Mouse (Mus musculus): ENCODE data around the gene Irf2. TPM values are rescaled to one million over a fixed set of nuclear protein-coding genes. Genes with fewer than 3 reads are reported as not detected.

Irf2 gene
- polyA plus RNA-seq, 1 experiment from 2014 or later: 13.7 TPM

DNA sequence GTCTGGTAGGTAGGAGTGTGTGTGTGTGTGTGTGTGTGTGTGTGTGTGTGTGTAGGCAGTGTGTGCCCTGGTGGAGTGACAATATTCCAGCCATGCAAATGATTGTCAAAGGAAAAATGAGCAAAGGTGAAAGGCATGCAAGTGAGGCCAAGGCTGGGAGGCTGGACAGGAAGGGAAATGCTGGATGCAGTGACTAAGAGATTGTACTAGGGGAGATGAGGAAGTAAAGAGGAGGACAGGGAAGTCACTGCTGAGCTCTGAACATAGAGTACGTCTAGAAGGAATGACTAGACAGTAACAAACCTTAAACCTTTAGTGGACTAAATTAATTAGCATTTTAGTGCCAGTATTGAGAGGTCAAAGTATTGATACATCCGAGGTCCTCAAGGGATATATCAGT lies 53.1 kb downstream of the Irf2 start:
- no peaks in the 10 kb centered on the region for H3K27me3 ChIP-seq
- no peaks in the 10 kb centered on the region for H3K9me3 ChIP-seq (replicated peaks)
- no peaks in the 10 kb centered on the region for H3K4me1 ChIP-seq
- no peak overlapping the region for H3K27ac ChIP-seq
- no peak overlapping the region for H3K9ac ChIP-seq
- no peaks in the 10 kb centered on the region; the same call in 1 of the 2 replicates for H3K36me3 ChIP-seq (ENCODE audit: poor library complexity, severe bottlenecking)
- no peak for ATAC-seq
- WGBS: 85% methylated on average over 2 of the region's 2 CpGs
- H3K4me2 ChIP-seq: no peak overlapping the region
- no peak overlapping the region for H3K4me3 ChIP-seq

GRCm38 (mm10) chr8:46793248-46793647 lies 53.7 kb downstream of the Irf2 start:
- WGBS: 97% methylated on average over 14 of the region's 14 CpGs

DNA sequence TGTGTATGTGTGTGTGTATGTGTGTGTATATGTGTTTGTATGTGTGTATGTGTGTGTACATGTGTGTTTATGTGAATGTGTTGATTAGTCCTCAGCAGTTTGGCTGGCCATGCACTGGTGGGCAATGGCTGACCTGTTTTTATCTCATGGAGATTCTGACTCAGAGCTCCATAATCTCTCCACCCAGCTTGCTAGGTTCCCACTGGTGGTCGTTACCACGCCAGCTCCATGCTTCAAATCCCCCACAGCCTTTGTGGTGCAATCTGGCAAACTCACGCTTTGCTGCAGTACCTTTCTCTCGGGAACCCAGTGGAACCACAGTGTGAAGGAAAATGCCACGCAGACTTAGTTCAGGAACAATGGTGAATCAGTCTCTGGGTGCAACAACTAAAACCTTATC lies 54.8 kb downstream of the Irf2 start:
- no peak overlapping the region for H3K27ac ChIP-seq
- H3K9me3 ChIP-seq (replicated peaks): no peaks in the 10 kb centered on the region
- no peaks in the 10 kb centered on the region for H3K4me1 ChIP-seq
- 90% methylated on average over 5 of the region's 5 CpGs for WGBS
- H3K27me3 ChIP-seq: no peaks in the 10 kb centered on the region
- no peak overlapping the region for H3K4me2 ChIP-seq
- no peak overlapping the region for H3K4me3 ChIP-seq
- no peak overlapping the region for H3K9ac ChIP-seq
- no peaks in the 10 kb centered on the region; the same call in 1 of the 2 replicates for H3K36me3 ChIP-seq (ENCODE audit: poor library complexity, severe bottlenecking)
- ATAC-seq: no peak

More at GRCm38 (mm10) chr8:46793248-46793647, 53.7 kb downstream of the Irf2 start:
- Histone ChIP-seq H3K4me2 (no peak overlapping the region), H3K27me3 (no peaks in the 10 kb centered on the region), H3K27ac (no peak overlapping the region), H3K4me1 (no peaks in the 10 kb centered on the region), H3K9ac (no peak overlapping the region), H3K36me3 (ENCODE audit: poor library complexity, severe bottlenecking) (no peaks in the 10 kb centered on the region; the same call in 1 of the 2 replicates), H3K9me3 (replicated peaks) (no peaks in the 10 kb centered on the region), H3K4me3 (no peak overlapping the region)
- ATAC-seq: no peak

DNA sequence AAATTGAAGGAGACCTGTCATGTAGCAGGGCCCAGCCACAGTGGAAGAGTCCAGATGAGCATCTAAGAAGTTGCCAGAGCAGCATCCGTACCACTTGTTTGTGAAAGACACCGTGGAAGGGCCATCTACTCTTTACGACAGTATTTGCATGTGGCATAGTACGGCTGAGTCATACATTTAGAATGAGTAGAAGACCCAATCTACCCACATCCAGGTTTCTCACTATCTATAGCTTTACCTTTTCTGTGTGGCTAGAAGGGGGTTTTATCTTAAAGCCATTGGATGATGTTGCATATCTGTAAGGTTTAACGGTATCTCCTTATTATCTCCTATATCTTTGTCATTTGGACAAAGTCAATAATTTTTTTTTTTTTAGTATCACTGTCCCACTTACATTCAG lies 59.7 kb downstream of the Irf2 start:
- Histone ChIP-seq H3K4me3 (no peak overlapping the region), H3K9ac (no peak overlapping the region), H3K4me1 (no peaks in the 10 kb centered on the region), H3K27me3 (no peaks in the 10 kb centered on the region), H3K9me3 (replicated peaks) (no peaks in the 10 kb centered on the region), H3K4me2 (no peak overlapping the region), H3K27ac (no peak overlapping the region), H3K36me3 (ENCODE audit: poor library complexity, severe bottlenecking) (no peaks in the 10 kb centered on the region; the same call in 1 of the 2 replicates)
- no peak for ATAC-seq
- WGBS: 98% methylated on average over 5 of the region's 5 CpGs

- Histone ChIP-seq H3K27ac (no peak overlapping the region), H3K36me3 (ENCODE audit: poor library complexity, severe bottlenecking) (no peaks in the 10 kb centered on the region; the same call in 1 of the 2 replicates), H3K4me3 (no peak overlapping the region), H3K9me3 (replicated peaks) (no peaks in the 10 kb centered on the region), H3K4me1 (no peaks in the 10 kb centered on the region), H3K9ac (no peak overlapping the region), H3K27me3 (no peaks in the 10 kb centered on the region), H3K4me2 (no peak overlapping the region)
- 90% methylated on average over 2 of the region's 2 CpGs for WGBS
- no peak for ATAC-seq
Observed at GRCm38 (mm10) chr8:46799706-46800105, 60.2 kb downstream of the Irf2 start.

GRCm38 (mm10) chr8:46801153-46801684 lies 61.7 kb downstream of the Irf2 start:
- peaks cover 2% of the 10 kb centered on the region; the same call in 1 of the 2 replicates for H3K36me3 ChIP-seq (ENCODE audit: poor library complexity, severe bottlenecking)
- no peaks in the 10 kb centered on the region for H3K27me3 ChIP-seq
- H3K9me3 ChIP-seq (replicated peaks): no peaks in the 10 kb centered on the region
- H3K4me1 ChIP-seq: no peaks in the 10 kb centered on the region
- no peak overlapping the region for H3K9ac ChIP-seq
- no peak overlapping the region for H3K4me3 ChIP-seq
- no peak for ATAC-seq
- H3K4me2 ChIP-seq: no peak overlapping the region
- H3K27ac ChIP-seq: no peak overlapping the region
- WGBS: 92% methylated on average over 1 of the region's 1 CpGs

DNA sequence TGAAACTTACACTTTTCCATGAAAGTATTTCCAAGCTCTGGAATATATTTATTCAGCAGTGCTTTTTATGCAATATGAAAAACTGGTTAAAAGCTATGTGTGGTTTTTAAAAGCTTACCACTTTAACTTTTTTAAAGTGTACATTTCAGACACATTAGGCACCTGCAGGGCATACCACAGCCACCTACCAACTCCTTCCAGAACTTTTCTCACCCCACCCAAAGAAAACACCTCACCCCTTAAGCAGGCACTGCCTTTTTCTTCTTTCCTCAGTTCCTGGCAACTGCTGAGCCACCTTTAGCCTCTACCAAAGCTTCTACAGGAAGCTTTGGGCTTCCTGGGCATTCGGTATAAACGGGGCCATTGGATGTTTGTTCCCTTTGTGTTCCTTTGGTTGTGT lies 62.5 kb downstream of the Irf2 start:
- Histone ChIP-seq H3K27ac (no peak overlapping the region), H3K9ac (no peak overlapping the region), H3K27me3 (no peaks in the 10 kb centered on the region), H3K4me2 (no peak overlapping the region), H3K9me3 (replicated peaks) (no peaks in the 10 kb centered on the region), H3K4me1 (no peaks in the 10 kb centered on the region), H3K36me3 (ENCODE audit: poor library complexity, severe bottlenecking) (peaks cover 10% of the 10 kb centered on the region), H3K4me3 (no peak overlapping the region)
- 95% methylated on average over 2 of the region's 2 CpGs for WGBS
- no peak for ATAC-seq

DNA sequence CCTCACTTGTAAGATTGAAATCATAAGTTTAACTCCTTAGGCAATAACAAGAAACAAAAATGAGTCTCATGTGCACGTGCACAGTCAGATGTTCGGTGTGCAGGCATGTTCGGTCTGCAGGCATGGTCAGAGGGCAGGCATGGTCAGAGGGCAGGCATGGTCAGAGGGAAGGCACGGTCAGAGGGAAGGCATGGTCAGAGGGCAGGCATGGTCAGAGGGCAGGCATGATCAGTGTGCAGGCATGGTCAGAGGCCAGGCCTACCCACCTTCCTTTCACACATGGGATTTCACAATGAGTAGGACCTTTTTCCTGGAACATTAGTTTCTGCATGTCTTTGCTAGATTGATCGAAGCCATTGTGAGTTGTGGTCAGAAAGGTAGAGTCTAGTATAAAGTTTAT lies 65.2 kb downstream of the Irf2 start:
- no peaks in the 10 kb centered on the region for H3K9me3 ChIP-seq (replicated peaks)
- no peak overlapping the region for H3K4me3 ChIP-seq
- H3K4me2 ChIP-seq: no peak overlapping the region
- no peaks in the 10 kb centered on the region for H3K27me3 ChIP-seq
- no peak overlapping the region for H3K27ac ChIP-seq
- no peaks in the 10 kb centered on the region for H3K4me1 ChIP-seq
- WGBS: 95% methylated on average over 5 of the region's 5 CpGs
- no peak for ATAC-seq
- no peak overlapping the region for H3K9ac ChIP-seq
- peaks cover 24% of the 10 kb centered on the region for H3K36me3 ChIP-seq (ENCODE audit: poor library complexity, severe bottlenecking)

DNA sequence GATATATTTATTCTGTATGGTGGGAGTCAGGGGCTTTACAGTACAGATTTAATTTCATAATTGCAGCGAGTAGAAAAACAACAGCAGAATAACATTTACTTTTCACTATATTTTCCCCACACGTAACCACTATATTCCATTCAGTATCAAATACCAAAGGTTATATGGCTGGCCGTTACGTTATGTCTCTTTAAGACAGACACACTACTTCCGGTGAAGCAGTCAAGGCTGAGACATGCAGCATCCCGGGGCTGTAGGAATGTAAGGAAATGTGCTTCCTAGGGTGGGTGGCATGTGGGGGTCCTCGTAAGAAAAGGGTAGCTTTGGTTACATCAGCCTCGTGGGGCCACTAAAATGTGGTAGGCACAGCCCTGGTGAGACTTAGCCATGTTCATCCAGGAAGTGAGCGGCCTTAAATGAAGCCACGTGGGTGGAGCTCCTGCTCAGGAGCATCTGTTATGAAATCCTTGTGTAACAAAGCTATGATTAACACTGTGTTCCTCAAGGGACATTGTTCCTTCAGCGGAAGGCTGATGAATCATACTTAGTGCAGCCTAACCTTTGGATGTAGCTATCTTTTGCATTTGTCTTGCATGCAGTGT lies 71.6 kb downstream of the Irf2 start:
- H3K4me2 ChIP-seq: no peak overlapping the region
- WGBS: 88% methylated on average over 11 of the region's 11 CpGs
- peaks cover 23% of the 10 kb centered on the region for H3K36me3 ChIP-seq (ENCODE audit: poor library complexity, severe bottlenecking)

GRCm38 (mm10) chr8:46811944-46812343 lies 72.4 kb downstream of the Irf2 start:
- H3K4me1 ChIP-seq: no peaks in the 10 kb centered on the region
- H3K4me3 ChIP-seq: no peak overlapping the region
- ATAC-seq: no peak
- no peak overlapping the region for H3K4me2 ChIP-seq
- H3K9ac ChIP-seq: no peak overlapping the region
- WGBS: 96% methylated on average over 2 of the region's 2 CpGs
- H3K27ac ChIP-seq: no peak overlapping the region
- H3K27me3 ChIP-seq: no peaks in the 10 kb centered on the region
- peaks cover 15% of the 10 kb centered on the region for H3K36me3 ChIP-seq (ENCODE audit: poor library complexity, severe bottlenecking)
- H3K9me3 ChIP-seq (replicated peaks): no peaks in the 10 kb centered on the region

More for the DNA sequence above, 71.6 kb downstream of the Irf2 start:
- Histone ChIP-seq H3K27me3 (no peaks in the 10 kb centered on the region), H3K4me3 (no peak overlapping the region), H3K9ac (no peak overlapping the region), H3K9me3 (replicated peaks) (no peaks in the 10 kb centered on the region), H3K27ac (no peak overlapping the region), H3K4me1 (no peaks in the 10 kb centered on the region)
- no peak for ATAC-seq

- Histone ChIP-seq H3K27ac (no peak overlapping the region), H3K4me3 (no peak overlapping the region), H3K27me3 (no peaks in the 10 kb centered on the region), H3K36me3 (ENCODE audit: poor library complexity, severe bottlenecking) (peaks cover 5% of the 10 kb centered on the region), H3K9me3 (replicated peaks) (no peaks in the 10 kb centered on the region), H3K4me1 (no peaks in the 10 kb centered on the region), H3K4me2 (no peak overlapping the region), H3K9ac (no peak overlapping the region)
- 94% methylated on average over 4 of the region's 4 CpGs for WGBS
- no peak for ATAC-seq
Observed at GRCm38 (mm10) chr8:46812966-46813365, 73.4 kb downstream of the Irf2 start.

DNA sequence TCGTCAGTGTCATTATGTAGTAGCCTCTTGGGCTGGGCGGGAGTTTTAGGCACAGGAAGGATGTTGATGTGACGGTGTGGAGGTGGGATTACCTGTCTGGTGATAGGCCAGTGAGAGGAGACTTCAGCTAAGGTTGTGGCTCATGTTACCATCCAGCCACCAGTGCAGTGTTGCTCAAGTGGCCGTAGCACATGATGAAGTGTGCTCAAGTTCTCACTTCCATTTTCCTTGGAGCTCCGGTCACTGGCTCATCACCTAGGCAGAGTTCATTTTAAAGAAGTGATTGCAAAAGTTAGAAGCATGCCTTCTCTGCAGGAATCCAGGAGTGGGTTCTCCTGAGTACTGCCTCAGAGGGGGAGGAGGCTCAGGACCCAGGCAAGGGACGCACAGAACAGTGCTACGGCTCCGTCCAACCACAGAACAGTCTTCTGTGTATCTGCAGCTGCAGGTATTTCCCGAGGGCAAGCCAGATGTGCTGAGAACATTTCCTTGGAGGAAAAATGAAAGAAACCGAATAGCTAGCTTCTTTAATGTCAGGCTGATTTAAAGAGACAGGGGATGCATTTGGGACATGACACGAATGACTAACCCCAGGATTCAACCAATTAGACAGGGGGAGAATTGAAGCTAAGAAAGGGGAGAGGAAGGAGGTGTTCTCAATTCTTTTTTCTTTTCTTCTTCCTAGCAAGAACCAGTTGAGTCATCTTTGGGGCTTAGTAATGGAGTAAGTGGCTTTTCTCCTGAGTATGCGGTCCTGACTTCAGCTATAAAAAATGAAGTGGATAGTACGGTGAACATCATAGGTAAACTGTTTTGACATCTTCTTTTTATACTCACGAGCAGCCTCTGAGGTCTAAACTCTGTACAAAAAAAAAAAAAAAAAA lies 78.8 kb downstream of the Irf2 start:
- H3K27ac ChIP-seq: no peak overlapping the region
- no peak for ATAC-seq

More for the DNA sequence above, 78.8 kb downstream of the Irf2 start:
- Histone ChIP-seq H3K27me3 (no peaks in the 10 kb centered on the region), H3K4me2 (no peak overlapping the region), H3K4me1 (no peaks in the 10 kb centered on the region), H3K9me3 (replicated peaks) (no peaks in the 10 kb centered on the region), H3K9ac (no peak overlapping the region), H3K36me3 (ENCODE audit: poor library complexity, severe bottlenecking) (0 out of 2 replicates have a peak, but pooled peaks cover 2% of the 10 kb centered on the region), H3K4me3 (no peak overlapping the region)
- WGBS: 79% methylated on average over 14 of the region's 14 CpGs
